Mouse (Mus musculus) 3T3-L1 (cell line): ENCODE measurements around the gene Slc47a2.

Experiments
- DNase-seq: peaks from one replicate; pipeline ENCODE4 v3.0.0-alpha.2; 2015; ENCODE audit warnings: low read depth, low spot score

The Slc47a2 gene

GRCm38 (mm10) chr11:61342505-61343420 is at the start of gene Slc47a2:
Gene Slc47a2 (minus strand): TSS chr11:61342860.
- DNase-seq: no peak

- no peak for DNase-seq
Observed at GRCm38 (mm10) chr11:61388936-61389335, 46.3 kb upstream of the Slc47a2 start.

DNA sequence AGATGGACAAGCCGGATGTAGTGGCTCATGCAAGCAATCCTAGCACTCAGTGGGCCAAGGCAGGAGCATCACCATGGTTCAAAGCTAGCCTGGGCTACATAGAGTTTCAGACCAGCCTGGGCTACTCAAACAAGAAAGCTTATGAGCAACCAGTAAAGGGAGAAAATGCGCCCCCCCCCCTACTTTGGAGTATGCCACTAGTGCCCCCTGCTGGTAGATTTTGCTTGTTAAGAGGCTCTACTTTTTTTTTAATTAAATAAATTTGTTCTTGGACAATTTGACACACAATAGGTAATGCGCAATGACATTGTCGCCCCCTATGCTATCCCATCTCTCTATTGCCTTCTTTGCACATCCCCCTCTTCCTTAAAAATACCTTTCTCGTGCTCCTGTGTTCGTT is 45.4 kb upstream of the Slc47a2 start:
- DNase-seq: peak; percentile 68

DNA sequence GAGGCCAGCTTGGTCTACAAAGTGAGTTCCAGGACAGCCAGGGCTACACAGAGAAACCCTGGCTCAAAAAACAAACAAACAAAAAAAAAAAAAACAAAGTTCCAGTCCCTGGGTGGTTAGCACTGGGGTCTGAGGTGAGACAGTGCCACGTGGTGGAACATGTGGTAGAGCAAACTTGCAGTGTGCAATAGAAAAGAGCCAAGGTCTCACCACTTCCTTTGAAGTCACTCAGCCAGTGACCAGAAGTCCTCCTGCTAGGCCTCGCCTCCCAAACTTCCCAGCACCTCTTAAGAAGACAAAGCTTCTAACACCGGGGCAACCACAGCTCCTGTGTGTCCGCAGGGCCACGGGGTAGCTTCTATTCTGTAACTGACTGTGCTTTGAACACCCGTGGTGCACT is 44.6 kb upstream of the Slc47a2 start:
- DNase-seq: no peak

GRCm38 (mm10) chr11:61385725-61386124 is 43.1 kb upstream of the Slc47a2 start:
- DNase-seq: no peak

DNA sequence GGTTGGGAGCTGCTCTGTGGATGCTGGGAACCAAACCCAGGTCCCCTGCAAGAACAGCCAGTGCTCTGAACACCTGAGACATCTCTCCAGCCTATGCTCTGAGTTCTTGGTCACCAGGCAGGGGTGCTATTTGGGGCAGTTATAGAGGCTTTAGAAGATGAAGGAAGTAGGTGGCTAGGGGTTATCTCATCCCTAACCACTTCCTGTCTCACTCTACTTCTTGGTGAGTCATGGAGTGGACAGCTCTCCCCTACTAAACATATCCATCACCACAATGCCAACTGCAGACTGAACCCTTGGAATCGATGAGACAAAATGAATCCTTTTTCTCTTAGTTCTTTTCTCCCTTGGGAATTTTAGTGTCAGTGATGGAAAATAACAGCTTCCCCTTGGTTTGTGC is 38.6 kb upstream of the Slc47a2 start:
- peak; percentile 35 for DNase-seq

DNA sequence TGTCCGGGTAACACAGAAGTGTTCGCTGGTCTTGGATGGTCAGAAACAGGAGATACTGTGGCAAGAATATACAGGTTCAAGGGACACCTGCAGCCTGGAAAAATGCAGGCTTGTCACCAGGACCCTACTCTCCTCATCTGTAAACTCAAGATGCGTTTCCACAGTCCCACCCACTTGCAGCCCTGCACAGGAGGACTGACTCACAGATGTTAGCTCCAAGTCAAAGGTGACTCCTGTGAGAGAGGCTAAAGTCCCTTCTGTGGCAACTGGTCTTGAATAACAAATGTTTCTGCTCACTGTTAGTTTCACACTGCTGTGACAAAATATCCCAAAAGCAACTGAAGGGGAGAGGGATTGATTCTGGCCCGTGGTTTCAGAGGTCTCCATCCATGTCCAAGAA is 36.0 kb upstream of the Slc47a2 start:
- DNase-seq: no peak

DNA sequence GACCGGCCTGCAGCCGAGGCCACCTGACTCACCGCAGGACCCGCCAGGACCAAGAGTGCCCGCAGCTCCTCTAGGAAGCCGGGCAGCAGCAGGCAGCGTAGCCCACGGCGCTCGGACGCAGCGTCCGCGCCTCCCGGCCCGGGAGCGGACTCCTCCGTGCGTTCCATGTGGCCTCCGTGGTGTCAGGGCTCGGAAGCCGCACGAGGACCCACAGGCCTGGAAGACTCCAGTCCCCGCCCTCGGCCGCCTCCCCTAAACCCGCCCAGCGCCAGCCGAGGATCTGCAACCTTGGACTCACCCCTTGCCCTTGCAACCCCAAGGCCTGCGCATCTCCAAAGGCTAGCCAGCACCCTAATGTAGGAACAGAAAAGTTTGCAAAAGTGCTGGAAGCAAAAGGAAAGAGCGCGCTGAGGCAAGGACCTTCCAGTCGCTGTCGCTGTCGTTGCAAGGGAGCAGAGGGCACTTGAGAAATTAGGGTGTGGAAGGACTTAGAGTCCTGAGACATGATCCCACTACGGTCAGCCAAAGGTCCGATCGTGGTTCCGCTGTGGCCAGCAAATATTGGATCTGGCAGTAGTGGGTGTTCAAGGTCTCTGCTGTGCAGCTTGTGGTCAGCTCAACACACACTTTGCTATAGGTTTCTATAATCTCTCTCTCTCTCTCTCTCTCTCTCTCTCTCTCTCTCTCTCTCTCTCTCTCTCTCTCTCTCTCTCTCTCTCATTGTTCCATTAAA is 35.4 kb upstream of the Slc47a2 start, which contains the start of gene Slc47a1:
Slc47a1 (minus strand) TSS at position 465 of the 733 bp plus-strand sequence.
- DNase-seq: no peak

GRCm38 (mm10) chr11:61368668-61369067 is 26.0 kb upstream of the Slc47a2 start:
- no peak for DNase-seq

- no peak for DNase-seq
Observed at GRCm38 (mm10) chr11:61366517-61367273, 24.0 kb upstream of the Slc47a2 start.

DNA sequence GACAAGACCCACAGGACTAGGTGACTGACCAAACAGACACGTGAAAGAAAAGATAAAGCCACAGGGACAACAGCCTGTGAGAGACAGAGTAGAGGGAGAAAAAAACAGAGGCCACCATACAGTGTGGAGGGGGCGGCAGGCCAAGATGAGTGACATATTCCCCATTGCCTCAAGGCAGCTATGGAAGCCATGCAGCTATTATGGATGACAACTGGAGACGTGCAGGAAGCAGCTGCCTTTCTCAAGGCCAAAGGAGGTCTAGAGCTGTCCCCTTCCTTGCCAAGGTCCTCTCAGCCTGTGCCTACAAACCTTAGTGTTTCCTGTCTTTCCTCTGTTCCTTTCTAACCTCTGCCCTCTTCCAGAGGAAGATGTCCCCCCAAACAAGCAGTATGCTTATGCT is 23.3 kb upstream of the Slc47a2 start:
- no peak for DNase-seq

DNA sequence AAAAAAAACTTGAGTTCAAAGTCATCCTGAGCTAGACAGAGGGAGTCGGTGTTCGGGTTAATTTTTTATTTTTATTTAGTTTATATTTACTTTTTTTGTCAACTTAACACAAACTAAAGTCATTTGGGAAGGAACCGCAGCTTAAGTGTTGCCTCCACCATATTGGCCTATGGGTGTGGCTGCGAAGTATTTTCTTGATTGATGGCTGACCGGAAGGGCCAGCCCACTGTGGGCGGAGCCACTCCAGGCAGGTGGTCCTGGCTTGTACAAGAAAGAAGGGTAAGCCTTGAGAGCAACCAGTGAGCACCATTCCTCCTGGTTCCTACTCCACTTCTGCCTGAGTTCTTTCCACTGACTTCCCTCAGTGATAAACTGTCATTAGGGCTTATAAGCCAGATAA is 21.4 kb upstream of the Slc47a2 start:
- DNase-seq: no peak

- DNase-seq: no peak
Observed at GRCm38 (mm10) chr11:61361515-61362190, 19.0 kb upstream of the Slc47a2 start.

GRCm38 (mm10) chr11:61356600-61356999 is 13.9 kb upstream of the Slc47a2 start:
- DNase-seq: no peak

DNA sequence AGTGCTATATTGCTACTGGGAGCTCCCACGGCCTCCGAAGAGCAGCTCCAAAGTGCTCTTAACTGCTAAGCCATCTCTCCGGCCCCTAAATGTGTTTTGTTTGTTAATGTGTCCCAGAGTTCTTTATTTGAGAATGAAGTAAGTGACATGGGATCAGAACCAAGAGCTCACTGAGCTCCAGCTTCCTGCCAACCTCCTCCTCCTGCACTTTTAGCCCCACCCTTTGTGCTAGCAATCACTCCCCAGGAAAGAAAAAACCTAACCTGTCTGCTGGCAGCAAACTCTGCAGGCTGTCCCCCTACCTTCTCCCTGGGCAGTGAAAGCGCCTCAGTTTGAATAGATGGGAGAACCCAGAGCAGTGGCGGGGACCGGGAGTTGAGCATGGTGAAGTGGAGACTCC is 13.5 kb upstream of the Slc47a2 start:
- DNase-seq: no peak

DNA sequence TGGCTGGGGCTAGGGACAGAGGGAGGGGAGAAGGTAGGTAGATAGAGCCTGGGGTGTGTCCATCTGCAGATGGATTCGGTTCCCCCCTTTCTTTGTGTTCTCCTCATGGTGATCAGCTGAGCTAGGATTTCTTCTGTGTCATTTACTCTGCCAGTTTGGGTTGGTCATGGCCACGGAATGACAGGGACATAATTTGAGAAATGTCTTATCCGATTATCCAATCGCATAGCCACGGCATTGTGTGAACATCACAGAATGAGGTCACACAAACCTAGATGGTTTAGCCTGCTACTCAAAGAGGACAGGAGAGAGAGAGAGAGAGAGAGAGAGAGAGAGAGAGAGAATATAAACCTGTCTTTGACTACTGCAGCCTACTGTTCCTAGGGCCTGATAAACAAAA is 12.7 kb upstream of the Slc47a2 start:
- DNase-seq: no peak

GRCm38 (mm10) chr11:61354346-61354745 is 11.7 kb upstream of the Slc47a2 start:
- DNase-seq: no peak

DNA sequence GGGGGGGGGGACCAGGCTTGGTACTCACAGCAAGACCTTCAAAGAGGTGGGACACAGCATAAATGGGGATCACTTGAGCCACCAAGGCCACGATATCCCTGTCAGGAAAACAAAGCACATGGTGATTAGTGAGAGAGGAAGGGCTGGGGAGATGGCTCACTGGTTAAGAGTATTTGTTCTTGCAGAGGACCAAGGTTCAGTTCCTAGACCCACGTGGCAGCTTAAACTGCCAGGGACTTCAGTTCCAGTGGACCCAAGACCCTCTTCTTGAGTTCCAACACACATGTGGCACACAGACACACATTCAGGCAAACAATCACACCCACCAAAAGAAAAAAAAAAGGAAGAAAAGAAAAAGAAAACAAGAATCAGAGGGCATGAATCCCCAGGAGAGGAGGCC is 10.4 kb upstream of the Slc47a2 start:
- no peak for DNase-seq

DNA sequence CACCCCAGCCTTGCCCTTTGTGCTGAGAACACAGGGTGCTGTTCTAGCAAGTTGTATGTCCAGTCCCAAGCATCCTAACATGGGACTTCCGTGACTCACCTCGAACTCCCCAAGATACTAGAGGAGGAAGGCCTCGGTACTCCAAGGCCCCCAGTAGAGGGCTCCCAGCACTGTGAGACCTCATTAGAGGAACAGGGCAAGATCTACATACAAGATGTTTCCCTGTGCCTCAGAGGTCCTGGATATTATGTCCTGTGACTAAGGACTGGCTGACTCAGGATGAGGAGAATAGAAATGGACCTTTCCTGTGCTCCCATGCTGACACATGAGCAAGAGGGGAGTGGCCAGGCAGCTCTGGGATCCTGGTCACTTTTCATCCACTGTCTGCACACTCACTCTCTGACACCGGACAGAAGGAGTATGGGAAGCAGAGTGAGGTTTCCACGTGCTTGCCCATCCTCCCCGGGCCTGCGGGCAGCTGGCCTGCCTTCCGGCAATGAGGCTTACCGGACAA is 9.5 kb upstream of the Slc47a2 start:
- DNase-seq: peak; percentile 56

GRCm38 (mm10) chr11:61349337-61349736 is 6.7 kb upstream of the Slc47a2 start:
- DNase-seq: peak; percentile 55

DNA sequence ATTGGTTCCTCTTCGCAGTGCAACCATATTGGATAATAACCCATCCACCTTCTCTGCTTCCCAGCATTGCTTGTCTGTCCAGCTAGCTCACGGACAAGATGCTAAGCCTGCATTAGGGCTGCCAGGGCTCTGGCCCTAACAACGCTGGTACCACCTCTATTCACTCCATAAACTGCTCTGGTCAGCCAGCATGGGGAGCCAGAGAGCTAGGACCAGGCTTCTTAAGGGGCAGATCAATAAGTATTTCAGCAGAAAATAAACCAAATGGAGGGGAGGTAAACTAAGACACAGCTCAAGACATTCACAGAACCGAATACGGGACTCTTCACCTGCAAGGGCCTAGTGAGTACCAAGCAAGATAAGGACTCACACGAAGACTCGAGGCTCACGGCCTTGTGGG is 3.5 kb upstream of the Slc47a2 start:
- peak; percentile 3 for DNase-seq
